Mouse (Mus musculus) Patski (cell line): ENCODE data around the gene Zfp493. TPM values are rescaled to one million over a fixed set of nuclear protein-coding genes. Genes with fewer than 3 reads are reported as not detected.
"Not testable (repeated sequence)": the region's sequence is repeated elsewhere in the genome, so short reads cannot be mapped to it uniquely, and the experiment has no call there.

Experiments used
- ATAC-seq: fragments of 100-300 bp; one replicate; pipeline ENCODE4 v1.8.0; 2021
- CTCF ChIA-PET: fragments of 350-600 bp; sonication (Branson Sonifier 250); formaldehyde crosslinking; loops from one replicate; lab custom pipeline; 2022; ENCODE audit warnings: inconsistent platforms; lab: Charles Lee
- POLR2A ChIA-PET: fragments of 350-600 bp; sonication (Branson Sonifier 250); formaldehyde crosslinking; loops from one replicate; lab custom pipeline; 2022; ENCODE audit warnings: antibody characterized with exemption, inconsistent platforms; lab: Charles Lee
- DNase-seq: peaks from one replicate; pipeline ENCODE4 v3.0.0-alpha.2; 2011; ENCODE audit warnings: low read depth, low spot score
- H3K27me3 ChIP-seq: fragments of 371-371 bp; one replicate; pipeline ENCODE4 v1.5.1; 2021
- CTCF ChIP-seq: fragments of 100-300 bp; IDR thresholded peaks from one replicate; pipeline ENCODE4 v1.5.1; 2021
- in situ Hi-C: fragments of 300-500 bp; cut with MboI; formaldehyde crosslinking; loops from 3 replicates; pipeline ENCODE4 v1.11.1; 2018; ENCODE audit warnings: low pct_unique_long_range_greater_than_20kb, mixed read lengths
- polyA plus RNA-seq: library from polyadenylated mRNA; unstranded; gene quantifications from one replicate; pipeline ENCODE4 v1.2.3, GENCODE M21; 2021

Zfp493 gene
- polyA plus RNA-seq, result 1.2 TPM

GRCm38 (mm10) chr13:67779265-67780221 is at the start of gene Zfp493:
Zfp493 (plus strand) TSS chr13:67779693.
- POLR2A ChIA-PET, result no interaction called here
- H3K27me3 ChIP-seq, result no peaks in the 10 kb centered on the region
- ATAC-seq (peak; percentile 82), DNase-seq (no peak)
- TF ChIP-seq CTCF, result no peak
- in situ Hi-C loops, result no loop called here
- CTCF ChIA-PET, result no interaction called here

GRCm38 (mm10) chr13:67734391-67734790 is 45.1 kb upstream of the Zfp493 start:
- ATAC-seq, H3K27me3 ChIP-seq, CTCF ChIA-PET, POLR2A ChIA-PET, DNase-seq: not testable (repeated sequence)
- in situ Hi-C loops, result loop anchor here (10.0 to 25.0 kb wide), 2 partner anchors 100 to 828 kb away; partner anchors contain the start of gene Gm10037

- CTCF ChIA-PET, result no interaction called here
- in situ Hi-C loops, result loop anchor here (25.0 kb wide), 1 partner anchor 819 kb away; no protein-coding TSS in a partner anchor
- POLR2A ChIA-PET, result no interaction called here
- DNase-seq (no peak), ATAC-seq (no peak)
- TF ChIP-seq CTCF, result no peak
- no peaks in the 10 kb centered on the region for H3K27me3 ChIP-seq
These were observed 36.6 kb upstream of the Zfp493 start for GRCm38 (mm10) chr13:67742941-67743340.

GRCm38 (mm10) chr13:67743896-67744295 is 35.6 kb upstream of the Zfp493 start:
- CTCF ChIA-PET, result no interaction called here

GRCm38 (mm10) chr13:67754333-67755306 is 24.9 kb upstream of the Zfp493 start, which contains the start of gene Zfp85:
Zfp85 (minus strand) TSS chr13:67755228.
- in situ Hi-C loops, result no loop called here
- POLR2A ChIA-PET, result no interaction called here
- TF ChIP-seq CTCF, result no peak
- CTCF ChIA-PET, result interaction anchor here (0.9 to 1.1 kb wide), 2 partner anchors 11 to 21 kb away, joined by 3 read pairs; no protein-coding TSS in a partner anchor
- ATAC-seq (peak; percentile 99), DNase-seq (no peak)
- H3K27me3 ChIP-seq, result no peaks in the 10 kb centered on the region

More at GRCm38 (mm10) chr13:67743896-67744295, 35.6 kb upstream of the Zfp493 start:
- no peak for DNase-seq
- no peak for TF ChIP-seq CTCF
- ATAC-seq, result no peak
- in situ Hi-C loops, result loop anchor here (25.0 kb wide), 1 partner anchor 818 kb away; no protein-coding TSS in a partner anchor
- no peaks in the 10 kb centered on the region for H3K27me3 ChIP-seq
- POLR2A ChIA-PET, result no interaction called here

- ATAC-seq, result no peak
- no peak for DNase-seq
- no peak for TF ChIP-seq CTCF
- H3K27me3 ChIP-seq, result no peaks in the 10 kb centered on the region
- in situ Hi-C loops, result no loop called here
- ChIA-PET POLR2A (no interaction called here), CTCF (interaction anchor here (0.9 to 1.1 kb wide), 2 partner anchors 10 to 19 kb away, joined by 3 read pairs; no protein-coding TSS in a partner anchor)
These were observed 23.7 kb upstream of the Zfp493 start for GRCm38 (mm10) chr13:67755761-67756160.

GRCm38 (mm10) chr13:67759966-67760365 is 19.5 kb upstream of the Zfp493 start:
- CTCF ChIA-PET, result no interaction called here
- DNase-seq (no peak), ATAC-seq (no peak)
- peaks cover 8% of the 10 kb centered on the region for H3K27me3 ChIP-seq
- TF ChIP-seq CTCF, result no peak
- in situ Hi-C loops, result no loop called here
- POLR2A ChIA-PET, result no interaction called here

- DNase-seq (no peak), ATAC-seq (no peak)
- no peak for TF ChIP-seq CTCF
- H3K27me3 ChIP-seq, result peaks cover 15% of the 10 kb centered on the region
- CTCF ChIA-PET, result no interaction called here
- in situ Hi-C loops, result no loop called here
- POLR2A ChIA-PET, result interaction anchor here (0.6 kb wide), 1 partner anchor 22 kb away, joined by 3 read pairs; no protein-coding TSS in a partner anchor
These were observed 16.3 kb upstream of the Zfp493 start for GRCm38 (mm10) chr13:67763031-67763768.

GRCm38 (mm10) chr13:67791921-67792455 is 12.5 kb downstream of the Zfp493 start:
- in situ Hi-C loops, result no loop called here
- ChIA-PET CTCF (no interaction called here), POLR2A (no interaction called here)
- H3K27me3 ChIP-seq, result no peaks in the 10 kb centered on the region
- TF ChIP-seq CTCF, result no peak
- DNase-seq, result no peak
- no peak for ATAC-seq
